Mouse (Mus musculus): ENCODE results near the gene Nipa1. TPM values are rescaled to one million over a fixed set of nuclear protein-coding genes. Genes with fewer than 3 reads are reported as not detected.

The Nipa1 gene
- polyA plus RNA-seq, 1 experiment, result 2.3 TPM

- peak overlapping the region; percentile 94 for H3K4me3 ChIP-seq (ENCODE audit: low read depth, low read length)
- no peaks in the 10 kb centered on the region for H3K27me3 ChIP-seq (ENCODE audit: control insufficient read depth, insufficient read depth, low read length, poor library complexity, severe bottlenecking)
- H3K4me1 ChIP-seq (ENCODE audit: control insufficient read depth, insufficient read depth, low read length), result no peaks in the 10 kb centered on the region
- no peaks in the 10 kb centered on the region for H3K36me3 ChIP-seq (ENCODE audit: control insufficient read depth, insufficient read depth, low read length, poor library complexity, severe bottlenecking)
- peak overlapping the region; percentile 57 for H3K9ac ChIP-seq (ENCODE audit: low read depth, poor library complexity, severe bottlenecking)
- H3K27ac ChIP-seq (ENCODE audit: insufficient read depth, low read length), result 0 out of 2 replicates have a peak overlapping the region, but pooled peaks have one; percentile 2
- no peaks in the 10 kb centered on the region for H3K9me3 ChIP-seq (replicated peaks; ENCODE audit: control insufficient read depth, insufficient read depth, low read length, poor library complexity, severe bottlenecking)
- no peak for TF ChIP-seq EP300 (IDR thresholded peaks at IDR 0.05; ENCODE audit: insufficient read depth, low read depth, low read length)
- no peak for TF ChIP-seq POLR2A (IDR thresholded peaks at IDR 0.05; ENCODE audit: insufficient read depth, low read length)
- TF ChIP-seq CTCF (IDR thresholded peaks at IDR 0.05; ENCODE audit: low read depth, low read length), result no peak
These were observed 30.7 kb upstream of the Nipa1 start for GRCm38 (mm10) chr7:56050487-56050911.

- Histone ChIP-seq H3K9me3 (replicated peaks; ENCODE audit: control insufficient read depth, insufficient read depth, low read length, poor library complexity, severe bottlenecking) (no peaks in the 10 kb centered on the region), H3K4me3 (ENCODE audit: low read depth, low read length) (peak within 1 kb of the TSS; percentile 94), H3K4me1 (ENCODE audit: control insufficient read depth, insufficient read depth, low read length) (no peaks in the 10 kb centered on the region), H3K27ac (ENCODE audit: insufficient read depth, low read length) (0 out of 2 replicates have a peak within 1 kb of the TSS, but pooled peaks have one; percentile 2), H3K36me3 (ENCODE audit: control insufficient read depth, insufficient read depth, low read length, poor library complexity, severe bottlenecking) (no peaks in the 10 kb centered on the region), H3K9ac (ENCODE audit: low read depth, poor library complexity, severe bottlenecking) (peak within 1 kb of the TSS; percentile 57), H3K27me3 (ENCODE audit: control insufficient read depth, insufficient read depth, low read length, poor library complexity, severe bottlenecking) (no peaks in the 10 kb centered on the region)
- TF ChIP-seq CTCF (IDR thresholded peaks at IDR 0.05; ENCODE audit: low read depth, low read length) (no peak), EP300 (IDR thresholded peaks at IDR 0.05; ENCODE audit: insufficient read depth, low read depth, low read length) (0 out of 2 replicates have a peak, but pooled peaks have one; percentile 24), POLR2A (IDR thresholded peaks at IDR 0.05; ENCODE audit: insufficient read depth, low read length) (peak; percentile 86)
These were observed 30.1 kb upstream of the Nipa1 start, which contains the start of gene Herc2 for GRCm38 (mm10) chr7:56049831-56050321. TSS of gene Herc2 (plus strand) at chr7:56050196.

DNA sequence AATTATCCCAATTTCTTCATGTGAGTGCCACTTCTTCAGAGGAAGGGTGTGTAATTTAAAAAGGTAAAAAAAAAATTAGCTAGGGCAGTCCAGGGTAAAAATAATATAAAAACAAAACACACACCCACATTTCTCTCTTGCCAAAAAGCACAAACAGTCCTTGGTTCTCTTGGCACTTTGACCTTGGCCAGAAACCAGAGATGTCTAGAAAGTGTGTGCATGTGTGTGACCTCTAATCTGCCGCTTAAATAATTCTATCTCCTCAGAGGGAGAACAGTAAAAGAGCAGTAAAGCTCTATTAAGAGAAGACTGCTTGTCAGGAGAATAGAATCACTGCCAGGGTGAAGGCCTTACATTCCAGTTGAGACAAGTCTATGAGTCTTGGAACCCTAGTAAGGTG is 27.4 kb upstream of the Nipa1 start:
- no peak overlapping the region for H3K4me3 ChIP-seq (ENCODE audit: low read depth, low read length)
- no peak overlapping the region for H3K9ac ChIP-seq (ENCODE audit: low read depth, poor library complexity, severe bottlenecking)
- TF ChIP-seq CTCF (IDR thresholded peaks at IDR 0.05; ENCODE audit: low read depth, low read length), result no peak
- no peak for TF ChIP-seq POLR2A (IDR thresholded peaks at IDR 0.05; ENCODE audit: insufficient read depth, low read length)
- no peak for TF ChIP-seq EP300 (IDR thresholded peaks at IDR 0.05; ENCODE audit: insufficient read depth, low read depth, low read length)
- H3K9me3 ChIP-seq (replicated peaks; ENCODE audit: control insufficient read depth, insufficient read depth, low read length, poor library complexity, severe bottlenecking), result no peaks in the 10 kb centered on the region
- no peaks in the 10 kb centered on the region for H3K27me3 ChIP-seq (ENCODE audit: control insufficient read depth, insufficient read depth, low read length, poor library complexity, severe bottlenecking)
- no peak overlapping the region for H3K27ac ChIP-seq (ENCODE audit: insufficient read depth, low read length)
- no peaks in the 10 kb centered on the region for H3K4me1 ChIP-seq (ENCODE audit: control insufficient read depth, insufficient read depth, low read length)
- H3K36me3 ChIP-seq (ENCODE audit: control insufficient read depth, insufficient read depth, low read length, poor library complexity, severe bottlenecking), result no peaks in the 10 kb centered on the region

DNA sequence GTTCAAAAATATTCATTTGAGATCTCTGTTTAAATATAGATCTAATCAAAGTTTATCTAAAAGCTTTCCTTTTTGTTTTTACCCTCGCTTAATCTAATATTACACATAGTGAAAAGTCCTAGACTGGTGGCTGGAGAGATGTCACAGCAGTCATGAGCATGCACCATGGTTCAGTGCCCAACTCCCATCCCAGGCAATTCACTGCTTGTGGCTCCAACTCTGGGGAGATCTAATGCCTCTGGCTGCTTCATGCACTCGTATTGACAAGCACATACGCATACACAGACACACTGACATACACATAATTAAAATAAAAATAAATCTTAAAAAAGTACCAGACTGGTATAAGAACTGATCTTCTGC is 24.5 kb upstream of the Nipa1 start:
- Histone ChIP-seq H3K36me3 (ENCODE audit: control insufficient read depth, insufficient read depth, low read length, poor library complexity, severe bottlenecking) (no peaks in the 10 kb centered on the region), H3K9ac (ENCODE audit: low read depth, poor library complexity, severe bottlenecking) (no peak overlapping the region), H3K27me3 (ENCODE audit: control insufficient read depth, insufficient read depth, low read length, poor library complexity, severe bottlenecking) (no peaks in the 10 kb centered on the region), H3K27ac (ENCODE audit: insufficient read depth, low read length) (no peak overlapping the region), H3K9me3 (replicated peaks; ENCODE audit: control insufficient read depth, insufficient read depth, low read length, poor library complexity, severe bottlenecking) (no peaks in the 10 kb centered on the region), H3K4me1 (ENCODE audit: control insufficient read depth, insufficient read depth, low read length) (no peaks in the 10 kb centered on the region), H3K4me3 (ENCODE audit: low read depth, low read length) (no peak overlapping the region)
- TF ChIP-seq CTCF (IDR thresholded peaks at IDR 0.05; ENCODE audit: low read depth, low read length), result no peak
- TF ChIP-seq EP300 (IDR thresholded peaks at IDR 0.05; ENCODE audit: insufficient read depth, low read depth, low read length), result no peak
- no peak for TF ChIP-seq POLR2A (IDR thresholded peaks at IDR 0.05; ENCODE audit: insufficient read depth, low read length)

- H3K9me3 ChIP-seq (replicated peaks; ENCODE audit: control insufficient read depth, insufficient read depth, low read length, poor library complexity, severe bottlenecking), result no peaks in the 10 kb centered on the region
- H3K36me3 ChIP-seq (ENCODE audit: control insufficient read depth, insufficient read depth, low read length, poor library complexity, severe bottlenecking), result no peaks in the 10 kb centered on the region
- H3K4me1 ChIP-seq (ENCODE audit: control insufficient read depth, insufficient read depth, low read length), result no peaks in the 10 kb centered on the region
- no peak overlapping the region for H3K9ac ChIP-seq (ENCODE audit: low read depth, poor library complexity, severe bottlenecking)
- H3K27ac ChIP-seq (ENCODE audit: insufficient read depth, low read length), result no peak overlapping the region
- no peaks in the 10 kb centered on the region for H3K27me3 ChIP-seq (ENCODE audit: control insufficient read depth, insufficient read depth, low read length, poor library complexity, severe bottlenecking)
- no peak for TF ChIP-seq POLR2A (IDR thresholded peaks at IDR 0.05; ENCODE audit: insufficient read depth, low read length)
- no peak for TF ChIP-seq EP300 (IDR thresholded peaks at IDR 0.05; ENCODE audit: insufficient read depth, low read depth, low read length)
- TF ChIP-seq CTCF (IDR thresholded peaks at IDR 0.05; ENCODE audit: low read depth, low read length), result no peak
- H3K4me3 ChIP-seq (ENCODE audit: low read depth, low read length), result no peak overlapping the region
These were observed 24.0 kb upstream of the Nipa1 start for GRCm38 (mm10) chr7:56043577-56044266.

GRCm38 (mm10) chr7:56042353-56042752 is 22.6 kb upstream of the Nipa1 start:
- Histone ChIP-seq H3K27ac (ENCODE audit: insufficient read depth, low read length) (no peak overlapping the region), H3K27me3 (ENCODE audit: control insufficient read depth, insufficient read depth, low read length, poor library complexity, severe bottlenecking) (no peaks in the 10 kb centered on the region), H3K9me3 (replicated peaks; ENCODE audit: control insufficient read depth, insufficient read depth, low read length, poor library complexity, severe bottlenecking) (no peaks in the 10 kb centered on the region), H3K36me3 (ENCODE audit: control insufficient read depth, insufficient read depth, low read length, poor library complexity, severe bottlenecking) (no peaks in the 10 kb centered on the region), H3K9ac (ENCODE audit: low read depth, poor library complexity, severe bottlenecking) (no peak overlapping the region), H3K4me3 (ENCODE audit: low read depth, low read length) (no peak overlapping the region), H3K4me1 (ENCODE audit: control insufficient read depth, insufficient read depth, low read length) (no peaks in the 10 kb centered on the region)
- no peak for TF ChIP-seq POLR2A (IDR thresholded peaks at IDR 0.05; ENCODE audit: insufficient read depth, low read length)
- TF ChIP-seq EP300 (IDR thresholded peaks at IDR 0.05; ENCODE audit: insufficient read depth, low read depth, low read length), result no peak
- TF ChIP-seq CTCF (IDR thresholded peaks at IDR 0.05; ENCODE audit: low read depth, low read length), result peak; percentile 75

All from ES-Bruce4 (cell line).